Mouse (Mus musculus) hindbrain, embryonic 15.5 days (tissue): ENCODE measurements around the gene Noa1. TPM values are rescaled to one million over a fixed set of nuclear protein-coding genes. Genes with fewer than 3 reads are reported as not detected.

Experiments
- ATAC-seq: fragments of 200-750 bp; cut with Nextera tagmentation; 2 replicates; pipeline ENCODE4 v1.8.0; 2017; ENCODE audit warnings: low read depth, moderate number of reproducible peaks, moderate TSS enrichment; ENCODE audit not compliant: low FRiP score
- H3K27ac ChIP-seq: fragments of 300-500 bp; sonication (generic); replicated peaks from 2 replicates; pipeline ENCODE4 v1.5.1; 2015; ENCODE audit warnings: mild to moderate bottlenecking, inconsistent platforms
- H3K27me3 ChIP-seq: fragments of 300-500 bp; sonication (generic); 2 replicates; pipeline ENCODE4 v1.6.1; 2015; ENCODE audit warnings: control low read depth, inconsistent platforms
- H3K36me3 ChIP-seq: fragments of 300-500 bp; sonication (generic); 2 replicates; pipeline ENCODE4 v1.6.1; 2015; ENCODE audit warnings: control low read depth, inconsistent platforms
- H3K4me1 ChIP-seq: fragments of 300-500 bp; sonication (generic); replicated peaks from 2 replicates; pipeline ENCODE4 v1.6.1; 2015; ENCODE audit warnings: control low read depth, inconsistent platforms
- H3K4me2 ChIP-seq: fragments of 300-500 bp; sonication (generic); 2 replicates; pipeline ENCODE4 v1.6.1; 2015; ENCODE audit warnings: moderate library complexity, mild to moderate bottlenecking, inconsistent platforms
- H3K4me3 ChIP-seq: fragments of 300-500 bp; sonication (generic); 2 replicates; pipeline ENCODE4 v1.5.1; 2015; ENCODE audit warnings: mild to moderate bottlenecking, inconsistent platforms
- H3K9ac ChIP-seq: fragments of 300-500 bp; sonication (generic); 2 replicates; pipeline ENCODE4 v1.6.1; 2015; ENCODE audit warnings: inconsistent platforms
- H3K9me3 ChIP-seq: fragments of 300-500 bp; sonication (generic); 2 replicates; pipeline ENCODE4 v1.6.1; 2016; ENCODE audit warnings: control low read depth, inconsistent platforms
- WGBS: fragments of 180-500 bp; shearing (Covaris S2); methylation state at CpG from one replicate; pipeline ENCODE4 v1.1.7; 2015; 5-methylcytosine and 5-hydroxymethylcytosine counted together
- polyA plus RNA-seq: library from polyadenylated mRNA; unstranded; fragments of >200 nt; fragmentation: Nextera tagmentation; extraction: Ambion mirVana; gene quantifications from 2 replicates; pipeline ENCODE4 v1.2.1, GENCODE M21; 2015

Noa1 gene
- 35.0 and 35.6 TPM in 2 replicates for polyA plus RNA-seq

DNA sequence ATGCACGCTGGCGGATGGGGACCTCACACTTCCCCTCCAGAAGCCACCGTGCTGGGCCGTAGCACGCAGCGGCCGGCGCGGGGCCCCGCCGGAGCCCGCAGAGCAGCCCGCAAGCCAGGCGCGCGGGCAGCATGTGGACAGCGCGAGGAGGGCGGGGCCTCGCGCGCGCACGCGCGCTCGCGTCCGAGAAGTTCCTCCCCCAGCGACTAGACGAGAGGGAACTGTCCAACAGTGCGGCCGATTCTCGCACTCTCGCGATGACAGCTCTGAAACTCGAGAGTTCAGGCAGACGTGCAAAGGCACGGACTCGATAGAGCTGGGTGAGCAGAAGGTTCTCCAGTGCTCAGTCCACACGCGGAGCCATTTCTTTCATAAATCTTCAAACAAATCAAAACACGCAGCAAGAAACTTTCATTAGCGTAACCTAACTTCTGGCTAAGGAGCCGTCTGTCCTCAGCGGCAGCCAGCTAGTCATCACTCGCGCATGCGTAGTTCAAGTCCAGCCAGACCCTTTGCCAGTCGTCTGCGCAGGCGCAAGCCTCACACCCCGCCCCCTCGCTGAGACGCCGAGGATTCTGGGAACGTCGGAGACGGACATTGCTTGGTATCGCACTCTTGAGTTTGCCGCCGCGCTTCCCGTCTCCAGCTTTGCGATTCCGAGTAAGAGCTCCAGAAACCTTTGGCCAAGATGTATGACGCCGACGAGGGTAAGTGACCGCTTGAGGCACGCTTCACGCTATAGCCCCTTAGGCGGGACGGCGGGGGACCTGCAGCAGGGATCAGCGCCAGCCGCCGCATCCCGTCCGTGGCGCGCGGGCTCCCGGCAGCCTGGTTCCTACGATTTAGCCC is at the start of gene Noa1, which contains the start of gene Polr2b:
Gene Noa1, minus strand, starts transcription at position 161 of the 849 bp plus-strand sequence.
Gene Polr2b, plus strand, starts transcription at position 224 of the 849 bp plus-strand sequence.
- Histone ChIP-seq H3K4me2 (peak within 1 kb of the TSS; percentile 89), H3K4me1 (peaks cover 33% of the 10 kb centered on the region), H3K9ac (peak within 1 kb of the TSS; percentile 88), H3K4me3 (peak within 1 kb of the TSS; percentile 91), H3K9me3 (no peaks in the 10 kb centered on the region), H3K27ac (peak within 1 kb of the TSS; percentile 94), H3K36me3 (peaks cover 26% of the 10 kb centered on the region), H3K27me3 (no peaks in the 10 kb centered on the region)
- under 1% methylated on average over 84 of the region's 85 CpGs for WGBS
- peak; percentile 97 for ATAC-seq

DNA sequence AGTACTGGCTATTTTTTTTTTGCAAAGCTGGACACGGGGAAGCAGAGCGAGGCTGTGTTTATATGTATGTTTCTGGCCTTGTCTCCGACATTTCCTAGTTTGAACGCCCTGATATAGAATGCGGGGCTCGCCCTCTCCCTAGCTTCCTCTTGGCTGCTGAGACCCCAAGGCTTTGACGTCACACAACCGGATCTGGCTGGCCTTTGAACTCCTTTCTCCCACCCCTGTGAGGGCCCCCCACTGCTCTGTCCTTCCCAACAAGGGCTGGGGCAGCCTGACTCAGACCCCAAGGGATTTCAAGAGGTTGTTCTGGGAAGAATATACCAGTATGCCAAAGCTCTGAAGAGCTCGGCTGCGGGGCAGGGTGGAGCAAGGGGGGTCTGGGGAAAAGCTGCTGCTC is 48.5 kb upstream of the Noa1 start:
- Histone ChIP-seq H3K4me2 (peak overlapping the region; percentile 48), H3K27ac (0 out of 2 replicates have a peak overlapping the region, but pooled peaks have one; percentile 27), H3K27me3 (no peaks in the 10 kb centered on the region), H3K9me3 (no peaks in the 10 kb centered on the region), H3K9ac (peak overlapping the region; percentile 2; the same call in 1 of the 2 replicates), H3K4me1 (peaks cover 21% of the 10 kb centered on the region; the same call in 1 of the 2 replicates), H3K4me3 (peak overlapping the region; percentile 27), H3K36me3 (no peaks in the 10 kb centered on the region)
- ATAC-seq = peak; percentile 39; the same call in 1 of the 2 replicates
- WGBS = 7% methylated on average over 10 of the region's 10 CpGs

DNA sequence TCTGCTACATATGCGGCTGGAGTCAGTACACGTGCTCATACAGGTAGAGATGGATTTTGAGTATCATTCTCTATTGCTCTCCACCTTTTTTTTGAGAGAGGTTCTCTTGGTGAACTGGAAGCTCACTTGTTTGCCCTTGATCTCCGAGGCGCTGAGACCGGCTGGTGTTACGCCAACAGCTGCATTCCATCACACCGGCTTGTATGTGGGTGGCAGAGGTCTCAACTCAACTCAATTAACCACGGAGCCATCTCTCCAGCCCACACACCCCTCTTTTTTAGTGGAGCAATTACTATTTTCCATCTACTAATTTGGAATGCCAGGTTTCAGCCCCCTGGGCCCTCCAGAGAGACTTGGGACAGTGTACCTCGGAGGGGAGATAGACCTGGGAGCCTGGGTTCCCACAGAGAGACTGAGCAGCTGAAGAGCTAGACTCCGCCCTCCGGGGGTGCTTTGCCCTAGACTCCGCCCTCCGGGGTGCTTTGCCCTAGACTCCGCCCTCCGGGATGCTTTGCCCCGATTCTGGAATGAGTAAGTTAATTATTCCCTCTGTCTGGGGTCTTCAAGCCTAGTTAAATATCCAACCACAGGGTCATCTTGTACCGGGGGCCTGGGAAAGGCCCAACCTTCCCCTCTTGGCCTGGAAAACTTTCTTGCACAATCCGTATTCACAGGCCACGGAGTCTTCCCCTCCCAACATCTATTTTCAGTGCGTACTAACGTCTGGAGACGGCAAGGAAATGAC is 47.7 kb upstream of the Noa1 start:
- no peaks in the 10 kb centered on the region for H3K9me3 ChIP-seq
- H3K27ac ChIP-seq = no peak overlapping the region; the same call in 1 of the 2 replicates
- H3K36me3 ChIP-seq = no peaks in the 10 kb centered on the region
- H3K4me2 ChIP-seq = peak overlapping the region; percentile 48
- ATAC-seq = peak; percentile 60
- H3K4me3 ChIP-seq = peak overlapping the region; percentile 27
- 17% methylated on average over 22 of the region's 22 CpGs for WGBS
- no peaks in the 10 kb centered on the region for H3K27me3 ChIP-seq
- H3K9ac ChIP-seq = no peak overlapping the region
- peaks cover 21% of the 10 kb centered on the region; the same call in 1 of the 2 replicates for H3K4me1 ChIP-seq

DNA sequence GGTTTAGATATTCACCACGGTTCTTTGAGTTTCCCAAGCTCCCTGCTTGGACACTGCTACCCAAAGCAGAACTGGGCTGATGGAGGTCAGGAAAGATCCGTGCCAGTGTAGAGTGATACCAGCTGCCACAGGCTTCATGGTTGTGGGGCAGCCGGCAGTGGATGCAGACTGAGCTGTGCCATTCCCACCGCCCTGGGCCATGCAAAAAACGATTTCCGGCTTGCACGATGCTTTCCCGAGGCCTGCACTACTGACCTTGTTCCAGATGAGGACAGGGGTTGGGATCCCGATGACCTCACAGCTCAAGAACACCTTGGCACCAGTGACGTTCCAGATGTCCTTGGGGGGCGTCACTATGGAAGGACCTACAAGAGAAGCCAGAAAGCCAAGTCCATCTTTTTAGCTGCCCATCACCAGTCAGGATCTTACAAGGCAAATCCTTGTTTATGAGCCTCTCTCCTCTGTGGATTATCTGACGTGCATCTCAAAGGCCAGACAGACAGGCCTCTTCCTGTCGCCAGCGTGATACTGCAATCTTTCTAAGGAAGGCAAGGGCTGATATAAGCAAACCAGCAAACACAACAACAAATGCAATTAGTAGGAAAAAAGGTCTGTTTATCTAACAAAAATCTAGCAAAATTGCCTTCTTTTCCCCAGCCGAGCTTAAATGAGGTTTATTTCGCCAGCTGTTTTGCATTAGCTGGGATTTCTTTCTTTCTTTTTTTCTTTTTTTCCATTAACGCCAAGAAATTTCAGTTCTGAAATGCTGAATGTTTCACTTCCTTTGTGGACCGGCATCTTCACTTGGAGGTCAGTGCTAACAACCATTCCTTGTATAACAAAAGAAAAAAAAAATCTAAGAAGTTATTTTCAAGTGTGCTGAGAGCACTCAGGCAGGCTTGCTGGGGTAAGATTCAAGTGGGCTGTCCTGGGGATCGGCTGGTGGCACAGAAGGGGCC is 45.7 kb upstream of the Noa1 start:
- H3K4me1 ChIP-seq = peaks cover 21% of the 10 kb centered on the region; the same call in 1 of the 2 replicates
- WGBS = 82% methylated on average over 19 of the region's 19 CpGs
- H3K27ac ChIP-seq = no peak overlapping the region
- no peak for ATAC-seq
- H3K27me3 ChIP-seq = no peaks in the 10 kb centered on the region
- no peak overlapping the region for H3K4me3 ChIP-seq
- H3K9me3 ChIP-seq = no peaks in the 10 kb centered on the region
- H3K36me3 ChIP-seq = peaks cover 5% of the 10 kb centered on the region; the same call in 1 of the 2 replicates
- no peak overlapping the region for H3K9ac ChIP-seq
- no peak overlapping the region for H3K4me2 ChIP-seq

DNA sequence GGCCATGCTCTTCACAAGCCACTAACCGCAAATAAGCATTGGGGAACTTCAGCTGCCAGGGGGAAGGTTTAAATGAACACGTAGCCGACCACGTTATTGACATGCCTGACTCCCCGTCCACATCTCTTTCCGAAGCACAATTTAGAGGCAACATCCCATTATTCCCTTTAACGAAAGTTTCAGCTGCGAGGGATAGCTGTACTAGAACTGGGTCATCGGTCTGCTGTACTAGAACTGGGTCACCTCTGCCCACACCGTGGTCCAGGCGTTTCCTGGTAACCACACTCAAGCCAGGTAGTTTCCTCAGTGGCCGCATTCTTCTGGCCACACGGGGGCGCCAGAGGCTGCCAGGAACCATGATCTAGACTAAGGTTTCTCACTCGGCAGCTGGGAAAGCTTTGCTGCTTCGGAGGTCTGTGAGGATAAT is 44.5 kb upstream of the Noa1 start:
- 10% methylated on average over 16 of the region's 16 CpGs for WGBS
- 0 out of 2 replicates have a peak overlapping the region, but pooled peaks have one; percentile 18 for H3K9ac ChIP-seq
- H3K4me3 ChIP-seq = peak overlapping the region; percentile 26
- H3K27me3 ChIP-seq = no peaks in the 10 kb centered on the region
- peaks cover 12% of the 10 kb centered on the region for H3K36me3 ChIP-seq
- H3K9me3 ChIP-seq = no peaks in the 10 kb centered on the region
- peak overlapping the region; percentile 53 for H3K4me2 ChIP-seq
- H3K4me1 ChIP-seq = peaks cover 21% of the 10 kb centered on the region; the same call in 1 of the 2 replicates
- ATAC-seq = peak; percentile 82
- H3K27ac ChIP-seq = no peak overlapping the region

DNA sequence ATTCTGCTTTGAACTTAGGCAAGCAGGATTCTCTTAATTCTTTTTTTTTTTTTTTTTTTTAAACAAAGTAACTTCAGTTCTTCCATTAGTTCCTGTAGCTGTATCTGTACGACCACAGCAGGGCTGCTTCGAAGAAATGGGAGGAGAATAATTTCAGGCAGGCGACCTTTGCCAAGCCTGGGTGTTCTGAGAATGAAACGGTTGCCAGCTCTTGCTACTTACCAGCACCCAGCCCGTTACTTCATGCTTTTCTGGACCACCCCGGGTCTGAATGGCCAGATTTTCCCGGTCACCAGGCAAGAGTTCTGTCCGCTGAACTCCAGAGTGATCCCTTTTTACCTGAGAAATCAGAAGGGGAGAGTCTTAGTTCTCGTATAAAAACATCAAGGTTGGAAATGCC is 41.8 kb upstream of the Noa1 start:
- H3K36me3 ChIP-seq = peaks cover 37% of the 10 kb centered on the region
- 81% methylated on average over 9 of the region's 9 CpGs for WGBS
- no peak for ATAC-seq
- H3K4me2 ChIP-seq = no peak overlapping the region
- no peak overlapping the region for H3K4me3 ChIP-seq
- no peaks in the 10 kb centered on the region for H3K9me3 ChIP-seq
- H3K27me3 ChIP-seq = no peaks in the 10 kb centered on the region
- H3K27ac ChIP-seq = no peak overlapping the region
- H3K9ac ChIP-seq = no peak overlapping the region
- 0 out of 2 replicates have a peak, but pooled peaks cover 10% of the 10 kb centered on the region for H3K4me1 ChIP-seq

DNA sequence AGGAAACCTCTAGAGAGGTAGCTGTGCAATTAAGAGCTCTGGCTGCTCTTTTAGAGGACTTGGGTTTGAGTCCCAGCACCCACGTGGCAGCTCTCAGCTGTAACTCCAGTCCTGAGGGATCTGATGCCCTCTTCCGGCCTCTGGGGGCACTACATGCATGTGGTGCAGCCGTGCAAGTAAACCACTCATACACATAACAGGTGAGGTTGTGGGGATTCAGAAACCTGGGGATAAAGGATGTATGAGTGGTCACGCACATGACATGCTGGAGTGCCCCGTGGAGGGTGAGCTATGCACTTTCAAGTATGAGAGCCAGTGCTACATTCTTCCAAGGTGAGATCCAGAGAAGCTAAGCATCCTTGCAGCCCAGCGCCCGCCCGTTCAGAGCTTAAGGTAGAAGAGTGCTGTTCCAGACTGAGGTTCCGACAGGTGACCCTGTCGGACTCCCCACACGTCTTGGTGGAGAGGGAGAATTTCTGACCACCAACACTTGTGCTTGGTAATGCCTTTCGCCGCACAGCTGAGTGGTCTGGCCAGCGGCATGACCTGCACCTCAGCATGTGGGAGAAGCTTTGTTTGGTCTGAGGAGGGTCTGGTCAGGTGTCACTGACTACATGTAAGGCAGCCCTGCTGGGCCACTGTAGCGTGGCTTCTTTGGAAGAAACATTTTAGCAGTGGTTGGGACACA is 40.2 kb upstream of the Noa1 start:
- WGBS = 92% methylated on average over 15 of the region's 15 CpGs
- Histone ChIP-seq H3K9ac (no peak overlapping the region), H3K27ac (no peak overlapping the region), H3K9me3 (no peaks in the 10 kb centered on the region), H3K4me1 (0 out of 2 replicates have a peak, but pooled peaks cover 10% of the 10 kb centered on the region), H3K36me3 (peaks cover 50% of the 10 kb centered on the region), H3K4me3 (no peak overlapping the region), H3K27me3 (no peaks in the 10 kb centered on the region), H3K4me2 (no peak overlapping the region)
- no peak for ATAC-seq

DNA sequence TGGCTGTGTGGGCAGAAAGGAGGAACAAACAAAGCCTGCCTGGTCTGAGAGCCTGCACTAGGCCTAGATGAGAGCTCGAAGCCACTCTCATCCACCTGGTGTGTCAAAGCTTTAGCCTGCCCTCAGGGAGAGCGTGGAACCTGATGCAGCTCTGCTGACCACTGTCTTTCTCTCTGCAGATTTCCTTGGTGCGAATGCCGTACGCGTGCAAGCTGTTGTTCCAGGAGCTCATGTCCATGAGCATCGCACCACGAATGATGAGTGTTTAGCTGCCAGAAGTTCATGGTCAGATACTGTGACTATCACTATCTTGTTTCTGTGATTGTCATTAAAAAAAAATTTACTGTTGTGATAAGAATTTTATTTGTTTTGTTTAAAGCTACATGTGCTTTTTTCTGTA is 39.0 kb upstream of the Noa1 start:
- Histone ChIP-seq H3K27ac (no peak overlapping the region), H3K27me3 (no peaks in the 10 kb centered on the region), H3K4me2 (no peak overlapping the region), H3K4me1 (no peaks in the 10 kb centered on the region), H3K4me3 (no peak overlapping the region), H3K9me3 (no peaks in the 10 kb centered on the region), H3K9ac (no peak overlapping the region), H3K36me3 (peaks cover 61% of the 10 kb centered on the region)
- ATAC-seq = no peak
- 96% methylated on average over 8 of the region's 8 CpGs for WGBS

DNA sequence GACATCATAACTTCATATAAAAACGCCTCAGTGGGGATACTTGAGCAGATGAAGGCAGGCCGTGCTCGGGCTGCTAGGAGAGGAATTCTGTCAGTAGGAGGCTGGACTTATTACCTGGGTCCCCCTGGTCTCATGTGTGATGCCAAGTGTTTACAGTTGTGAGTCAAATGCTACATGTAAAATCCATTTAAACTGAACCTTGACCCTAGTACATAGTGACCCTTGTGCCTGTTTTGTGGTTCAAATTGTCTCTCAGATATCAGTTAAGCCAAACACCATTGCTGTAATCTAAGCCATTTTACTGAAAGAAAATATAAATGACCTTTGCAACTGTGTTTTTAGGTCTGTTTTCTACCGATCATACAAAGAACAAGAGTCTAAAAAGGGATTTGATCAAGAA is 30.1 kb upstream of the Noa1 start:
- 92% methylated on average over 4 of the region's 4 CpGs for WGBS
- no peaks in the 10 kb centered on the region for H3K4me1 ChIP-seq
- no peak overlapping the region for H3K4me2 ChIP-seq
- H3K9me3 ChIP-seq = no peaks in the 10 kb centered on the region
- no peak overlapping the region for H3K4me3 ChIP-seq
- no peaks in the 10 kb centered on the region for H3K27me3 ChIP-seq
- no peak for ATAC-seq
- H3K9ac ChIP-seq = no peak overlapping the region
- H3K36me3 ChIP-seq = peaks cover 86% of the 10 kb centered on the region
- no peak overlapping the region for H3K27ac ChIP-seq

DNA sequence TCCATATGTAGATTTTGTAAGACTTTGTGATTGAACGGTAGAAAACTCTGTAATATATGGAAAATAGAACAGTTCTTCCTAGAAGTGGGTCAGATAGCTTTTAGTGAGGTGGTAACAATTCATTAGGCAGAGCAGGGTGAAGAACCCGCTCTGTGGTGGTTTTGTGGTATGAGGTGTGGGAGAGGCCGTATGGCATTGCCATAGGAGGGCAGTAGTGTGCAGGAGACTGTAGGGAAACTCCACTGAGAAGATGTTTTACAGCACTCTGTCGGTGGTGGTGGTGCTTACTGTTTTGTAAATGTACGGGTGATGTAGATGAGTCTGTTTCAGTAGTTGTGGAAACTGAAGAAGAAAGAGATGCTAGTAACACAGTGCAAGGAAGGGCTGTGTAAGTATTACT is 20.3 kb upstream of the Noa1 start:
- no peak for ATAC-seq
- Histone ChIP-seq H3K27ac (no peak overlapping the region), H3K36me3 (peaks cover 87% of the 10 kb centered on the region), H3K4me3 (no peak overlapping the region), H3K9me3 (no peaks in the 10 kb centered on the region), H3K4me1 (no peaks in the 10 kb centered on the region), H3K9ac (no peak overlapping the region), H3K4me2 (no peak overlapping the region), H3K27me3 (no peaks in the 10 kb centered on the region)
- 83% methylated on average over 5 of the region's 5 CpGs for WGBS

DNA sequence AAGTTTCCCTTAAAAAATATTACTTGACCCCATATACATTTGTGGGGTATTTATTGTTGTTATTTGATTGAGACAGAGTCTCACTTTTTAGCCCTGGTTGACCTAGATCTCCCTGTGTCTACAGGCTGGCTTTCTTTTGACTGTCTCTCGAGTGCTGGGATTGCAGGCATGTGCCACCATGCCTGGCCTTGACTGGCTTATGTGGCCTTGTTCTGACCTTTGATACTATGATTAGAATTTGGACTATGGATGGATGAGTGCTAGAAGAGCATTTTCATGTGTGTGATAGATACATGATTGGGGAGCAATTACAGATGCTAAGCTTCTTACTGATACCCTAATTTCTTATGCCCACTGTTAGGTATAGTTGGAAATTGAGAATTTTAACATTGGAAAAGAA is 15.1 kb upstream of the Noa1 start:
- H3K4me3 ChIP-seq = no peak overlapping the region
- no peaks in the 10 kb centered on the region for H3K27me3 ChIP-seq
- no peak overlapping the region for H3K9ac ChIP-seq
- H3K4me2 ChIP-seq = no peak overlapping the region
- H3K4me1 ChIP-seq = no peaks in the 10 kb centered on the region
- no peak for ATAC-seq
- no peak overlapping the region for H3K27ac ChIP-seq
- 95% methylated on average over 1 of the region's 1 CpGs for WGBS
- H3K9me3 ChIP-seq = no peaks in the 10 kb centered on the region
- peaks cover 91% of the 10 kb centered on the region for H3K36me3 ChIP-seq
